Mouse (Mus musculus) layer of hippocampus, adult 8-10 months (tissue): ENCODE measurements at regions not wholly inside any gene's neighbourhood (a gene's known extent, or its start where the extent isn't known, plus 50 kb on each side); places are given as distances from the start of the nearest gene placed in this dataset.

ENCODE experiments used
- DNase-seq, 2 experiments: peaks; one replicate each; pipeline ENCODE4 v3.0.0; 2022; ENCODE audit warnings: low spot score in 2 of 2

GRCm38 (mm10) chr13:97520988-97521547 lies 239.4 kb downstream of the Gm10260 start:
- no peak for DNase-seq

GRCm38 (mm10) chr13:97516731-97517130 lies 243.7 kb downstream of the Gm10260 start:
- no peak for DNase-seq

DNA sequence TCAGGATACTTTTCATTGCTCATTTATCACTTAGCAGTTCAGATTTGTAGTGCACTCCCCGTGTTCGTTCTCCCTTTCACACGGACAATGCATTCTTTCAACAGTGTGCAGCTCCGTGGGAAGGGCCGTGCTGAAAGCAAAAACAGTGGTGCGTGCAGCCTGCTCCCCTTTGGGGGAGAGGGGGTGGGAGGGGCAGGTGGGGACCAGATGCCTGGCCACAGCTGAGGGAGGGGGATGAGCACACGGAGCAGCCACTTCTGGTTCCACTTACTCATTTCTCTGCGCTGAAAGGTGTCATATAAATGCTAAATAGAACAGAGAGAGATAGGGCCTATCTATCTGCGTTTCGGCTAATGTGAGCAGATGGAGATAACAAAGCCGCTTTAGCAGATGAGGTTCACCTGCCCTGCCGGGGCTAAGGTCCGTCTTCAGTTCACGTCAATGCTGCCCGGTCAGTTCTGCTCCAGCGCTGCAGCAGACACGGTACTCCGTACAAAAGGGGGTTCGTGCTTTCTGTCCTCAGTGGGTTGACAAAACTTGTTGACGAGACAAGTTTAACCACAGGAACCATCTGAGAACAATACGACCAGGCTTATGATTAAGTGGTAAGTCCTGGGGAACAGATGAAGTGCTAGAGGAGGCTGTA lies 245.9 kb downstream of the Gm10260 start:
- DNase-seq, result no peak

DNA sequence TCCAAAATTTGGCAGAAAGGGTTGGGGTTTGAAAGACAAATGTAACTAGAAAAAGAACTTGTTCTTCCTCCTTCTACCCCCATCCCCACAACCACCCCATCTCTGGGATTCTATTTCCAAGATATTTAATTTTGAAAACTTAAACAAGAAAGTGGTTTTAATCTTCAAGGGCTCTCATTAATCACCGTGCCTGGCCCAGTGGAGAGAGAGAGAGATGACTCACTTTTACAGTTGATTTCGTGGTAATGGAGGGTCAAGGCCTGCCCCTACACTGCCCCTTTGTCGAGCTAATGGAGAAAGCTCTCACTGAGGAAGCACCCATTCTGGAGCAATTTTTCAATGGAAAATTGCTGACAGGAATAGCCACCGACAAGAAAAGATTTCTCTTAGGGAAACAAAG lies 247.9 kb downstream of the Gm10260 start:
- DNase-seq, result no peak

GRCm38 (mm10) chr13:97510431-97511261 lies 249.8 kb downstream of the Gm10260 start:
- no peak for DNase-seq

GRCm38 (mm10) chr13:97504949-97505348 lies 255.5 kb downstream of the Gm10260 start:
- DNase-seq, result no peak

DNA sequence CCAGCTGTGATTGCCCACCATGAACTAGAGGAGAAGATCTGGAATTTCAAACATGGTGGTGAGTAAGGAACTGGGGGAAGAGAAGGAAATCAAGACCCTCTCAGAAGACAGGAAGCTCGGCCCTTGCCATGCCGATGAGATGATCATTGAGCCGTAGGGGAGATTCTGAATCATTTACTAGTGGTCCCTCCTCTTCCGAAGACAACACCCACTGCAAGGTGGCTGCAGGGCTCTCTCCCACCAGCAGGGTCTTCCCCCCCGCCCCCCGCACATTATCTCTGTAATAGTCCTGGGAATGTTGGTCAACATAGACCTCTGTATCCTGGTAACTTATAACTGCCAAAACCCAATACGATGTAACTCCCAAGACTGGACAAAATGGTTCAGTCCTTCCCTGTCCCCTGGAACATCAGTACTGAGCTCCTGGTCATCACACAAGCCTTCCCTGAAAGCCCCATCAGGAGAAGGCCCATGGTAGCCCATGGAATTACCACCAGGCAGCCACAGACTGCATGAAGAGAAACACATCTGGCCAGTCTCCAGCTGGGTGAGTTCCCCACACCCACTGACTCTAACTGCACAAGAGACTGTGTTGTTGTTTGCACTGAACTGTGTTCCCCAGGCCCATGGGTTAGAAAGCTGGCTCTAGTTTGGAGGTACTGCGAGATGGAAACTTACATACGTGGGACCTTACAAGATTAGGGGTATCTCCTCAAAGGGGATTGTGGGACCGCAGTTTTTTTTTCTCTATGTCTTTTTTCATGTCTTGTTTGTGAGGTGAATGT lies 256.3 kb downstream of the Gm10260 start:
- no peak for DNase-seq

GRCm38 (mm10) chr13:97503391-97503790 lies 257.0 kb downstream of the Gm10260 start:
- DNase-seq, result no peak

GRCm38 (mm10) chr13:97500155-97500554 lies 259.2 kb downstream of the Enc1 start:
- DNase-seq, result no peak

DNA sequence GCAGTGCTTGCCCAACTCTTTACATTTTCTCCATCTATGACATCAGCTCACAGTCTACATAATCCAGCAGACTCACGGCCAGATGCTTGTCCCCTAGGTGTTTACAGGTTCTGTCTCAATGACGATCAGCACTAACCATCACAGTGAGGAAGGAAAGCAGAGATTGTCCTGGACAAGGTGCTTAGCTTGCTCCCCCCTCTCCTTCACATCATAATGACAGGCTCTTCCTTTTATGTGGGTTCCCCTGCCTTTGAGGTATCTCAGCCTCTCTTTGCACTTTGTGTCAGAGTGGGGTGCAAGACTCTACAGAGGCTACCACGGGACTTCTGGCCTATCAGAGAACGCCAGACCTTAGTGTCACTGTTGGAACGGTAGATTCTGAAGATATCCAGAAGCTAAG lies 258.1 kb downstream of the Enc1 start:
- no peak for DNase-seq

DNA sequence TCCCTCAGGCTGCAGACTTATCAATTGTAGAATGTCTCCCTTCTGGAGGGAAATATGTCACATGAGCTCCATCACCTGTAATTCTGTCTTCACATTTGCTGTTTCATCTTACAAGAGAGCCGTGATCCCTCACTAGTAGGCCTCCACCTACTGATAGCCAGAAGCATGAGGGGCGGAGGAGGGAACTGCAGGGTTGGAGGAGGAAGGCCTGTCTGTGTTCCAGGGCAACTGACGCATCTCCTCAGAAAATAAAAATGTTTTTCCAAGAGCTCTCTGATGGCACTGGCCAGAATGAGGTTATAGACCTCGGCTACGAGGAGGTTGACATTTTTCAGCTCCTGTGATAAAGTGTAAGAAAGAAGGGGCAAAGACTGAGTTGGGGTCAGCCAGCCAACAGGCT lies 257.0 kb downstream of the Enc1 start:
- DNase-seq, result no peak

DNA sequence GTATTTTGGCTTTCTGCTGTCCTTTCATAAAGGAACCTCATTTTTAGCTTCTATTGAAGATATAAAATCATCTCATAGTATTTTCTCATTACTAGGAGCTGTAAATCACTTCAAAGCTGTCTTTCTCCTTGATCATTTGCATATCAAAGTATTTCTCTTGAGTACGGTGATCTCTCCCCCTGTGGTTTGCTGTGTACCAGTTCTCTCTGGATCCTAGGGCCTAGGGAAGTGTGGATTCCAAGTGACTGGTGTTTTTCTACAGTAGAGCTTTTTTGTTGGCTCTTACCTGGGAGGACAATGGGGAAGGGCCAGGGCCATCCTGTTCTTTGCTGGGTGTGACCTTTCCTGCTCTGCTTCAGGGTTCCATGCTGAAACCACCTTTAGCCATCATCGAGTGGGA lies 253.9 kb downstream of the Enc1 start:
- no peak for DNase-seq

DNA sequence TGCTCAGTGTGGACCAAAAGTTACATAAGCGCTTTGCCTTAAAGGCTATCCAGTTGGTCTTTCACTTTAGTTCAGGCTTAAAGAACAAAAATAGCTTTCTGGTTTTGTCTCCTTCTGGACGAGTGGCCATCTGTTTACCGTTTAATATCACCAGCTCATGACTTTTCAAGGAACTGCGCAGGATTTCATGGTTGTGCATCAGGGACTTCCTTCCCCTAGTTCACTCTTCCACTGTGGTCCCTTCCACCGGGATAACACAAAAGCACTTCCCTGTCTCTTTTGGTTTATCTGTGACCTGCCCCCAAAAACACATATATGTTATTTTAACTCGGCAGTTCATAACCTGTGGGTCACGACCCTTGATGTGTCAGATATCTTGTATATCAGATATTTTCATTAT lies 252.9 kb downstream of the Enc1 start:
- DNase-seq, result no peak

DNA sequence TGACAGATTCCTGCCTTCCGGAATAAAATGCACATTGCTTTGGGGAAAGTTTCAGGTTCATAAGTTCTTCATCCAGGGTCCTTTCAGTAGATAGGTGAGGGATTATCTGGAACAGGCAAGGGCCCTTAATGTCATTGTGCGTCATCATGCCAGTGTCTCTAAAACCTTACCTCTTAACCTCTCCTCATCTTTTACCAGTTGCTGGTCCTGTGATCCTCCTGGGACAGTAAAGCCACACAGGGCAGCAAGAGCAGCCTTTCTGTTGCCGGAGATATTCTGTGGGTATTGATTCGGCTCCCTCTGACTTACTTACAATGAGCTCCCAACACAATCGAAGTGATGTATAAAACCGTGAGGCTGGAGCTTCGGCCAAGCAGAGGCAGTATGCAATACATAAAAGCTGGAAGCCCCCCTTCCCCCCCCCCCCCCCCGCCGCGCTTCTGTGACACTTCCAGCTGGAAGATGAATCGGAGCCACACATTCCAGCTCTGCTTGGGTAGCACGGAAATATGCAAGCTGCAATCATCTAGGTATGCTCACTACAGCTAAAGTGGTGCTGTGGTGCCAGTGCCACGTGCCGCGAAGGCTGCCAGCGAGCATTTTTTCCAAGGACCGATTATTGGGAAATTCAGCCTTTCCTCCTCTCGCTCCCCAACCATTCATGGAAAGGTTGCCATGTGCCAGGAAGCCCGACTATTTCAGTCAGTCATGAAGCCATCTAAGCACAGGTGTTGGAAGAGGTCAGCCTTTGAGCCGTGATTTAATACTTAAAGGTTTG lies 252.2 kb downstream of the Enc1 start:
- no peak for DNase-seq

DNA sequence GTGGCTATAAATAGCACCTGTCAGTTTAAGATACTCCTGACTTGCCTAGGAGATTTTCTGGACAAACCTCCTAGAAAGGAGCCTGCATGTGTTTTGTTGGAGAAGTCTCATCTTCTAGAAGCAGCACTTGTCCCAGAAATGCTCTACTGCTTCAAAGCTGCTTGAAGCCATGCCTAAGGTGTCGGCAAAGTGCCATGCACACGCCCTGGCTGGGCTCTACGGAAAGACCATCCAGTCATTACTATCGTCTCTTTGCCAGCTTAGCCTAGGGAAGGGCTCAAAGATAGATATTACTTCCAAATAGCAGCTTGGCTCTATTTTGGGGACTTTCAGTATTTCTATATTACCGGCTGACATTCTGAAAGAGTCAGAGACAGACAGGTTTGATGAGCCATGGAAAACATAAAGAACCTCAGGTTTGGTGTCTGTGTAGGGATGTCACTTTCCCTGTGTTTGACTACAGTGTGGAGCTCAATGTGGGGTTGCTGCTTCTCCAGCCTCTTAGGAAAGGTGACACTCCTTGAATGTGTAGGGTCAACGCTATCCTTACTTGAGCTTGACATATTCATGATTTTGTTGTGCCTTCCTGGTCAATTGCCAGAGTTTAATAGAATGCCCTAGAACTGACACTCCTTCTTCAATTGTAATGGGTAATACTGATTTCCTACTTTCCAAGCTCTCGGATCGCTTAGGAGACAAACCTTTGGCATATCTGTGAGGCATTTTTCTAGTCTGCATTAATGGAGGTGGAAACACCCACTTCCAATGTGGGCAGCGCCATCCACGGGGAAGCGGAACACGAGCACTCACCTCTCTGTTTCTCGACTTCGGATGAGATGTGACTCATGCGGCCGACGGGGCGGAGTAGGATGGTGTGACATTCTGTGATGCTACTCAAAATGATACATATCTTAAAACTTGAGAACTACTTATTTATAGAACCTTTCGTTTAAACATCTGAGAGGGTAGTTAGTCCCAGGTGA lies 251.3 kb downstream of the Enc1 start:
- peak in 1 of 2 experiments; percentile 26 for DNase-seq

DNA sequence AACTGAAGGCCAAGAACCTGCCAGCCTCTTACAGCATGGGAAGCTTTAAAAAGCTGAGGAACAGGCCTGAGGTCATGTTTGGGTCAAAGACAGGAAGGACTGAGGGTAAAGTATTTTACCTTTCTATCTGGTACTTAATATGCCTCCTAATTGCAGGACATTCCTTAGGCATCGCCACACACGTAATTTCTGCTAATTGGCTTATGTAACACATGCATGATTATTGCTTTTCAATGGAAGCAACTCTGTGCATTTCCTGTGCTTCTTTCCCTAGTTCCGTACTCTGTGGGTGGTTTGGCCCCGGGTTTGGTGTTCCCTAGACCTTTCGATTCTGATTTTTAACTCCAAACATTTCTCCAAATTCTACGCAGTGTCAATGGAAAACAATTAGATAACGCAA lies 249.2 kb downstream of the Enc1 start:
- DNase-seq, result no peak

DNA sequence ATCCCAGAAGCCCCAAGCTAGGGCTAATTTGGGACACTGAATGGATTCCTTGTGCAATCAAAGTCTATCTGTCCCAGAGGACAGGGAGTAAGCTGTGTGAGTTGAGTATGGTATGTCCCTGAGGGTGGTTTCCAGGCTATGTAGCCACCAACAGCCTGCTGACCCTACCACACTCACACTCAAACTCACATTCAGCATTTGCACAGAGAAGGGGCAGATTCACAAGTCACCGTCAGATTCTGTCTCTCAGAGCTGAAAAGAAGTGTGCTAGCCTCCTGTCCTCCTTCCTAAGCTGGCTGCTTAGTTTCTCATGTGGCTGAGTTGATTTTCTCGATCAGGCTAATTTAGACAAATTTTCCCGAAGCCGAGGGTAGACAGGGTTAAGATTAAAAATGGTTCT lies 248.8 kb downstream of the Enc1 start:
- DNase-seq, result no peak

DNA sequence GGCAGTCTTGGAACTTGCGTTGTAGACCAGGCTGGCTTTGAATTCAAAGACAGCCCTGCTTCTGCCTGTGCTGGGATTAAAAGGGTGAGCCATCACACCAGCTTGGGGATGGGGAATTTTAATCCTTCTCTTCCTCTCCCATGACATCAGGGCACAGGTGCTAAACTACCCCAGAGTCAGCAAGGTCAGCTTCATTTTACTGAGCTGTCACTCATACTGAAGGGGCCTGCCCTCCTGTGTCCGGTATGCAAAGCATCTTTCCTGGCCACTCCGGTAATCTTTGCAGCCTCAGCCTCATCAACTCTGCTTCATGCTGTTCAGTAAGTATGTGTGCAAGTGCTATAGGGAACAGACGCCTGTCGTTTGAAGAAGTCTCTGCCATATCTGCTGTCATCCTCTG lies 248.1 kb downstream of the Enc1 start:
- no peak for DNase-seq

DNA sequence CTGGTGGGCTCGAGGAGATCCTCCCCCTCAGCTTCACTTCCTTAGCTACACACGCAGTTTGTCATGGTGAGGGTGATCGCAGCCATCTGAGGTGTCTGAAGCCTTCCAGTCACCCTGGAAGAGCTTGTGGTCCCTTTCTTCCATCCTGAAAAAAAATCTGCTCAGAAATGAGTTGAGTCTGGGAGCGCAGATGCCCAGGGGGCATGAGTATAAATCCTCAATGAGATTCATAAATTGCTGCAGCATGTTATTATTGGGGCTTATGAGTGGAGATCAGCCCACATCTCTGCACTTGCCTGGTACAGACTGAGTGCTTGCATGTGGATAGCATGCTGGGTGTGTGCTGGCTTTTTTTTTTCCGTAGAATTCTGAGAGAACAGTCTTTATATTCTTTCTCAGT lies 247.6 kb downstream of the Enc1 start:
- no peak for DNase-seq
